Mouse (Mus musculus): ENCODE data around the gene Tmem202.

DNA sequence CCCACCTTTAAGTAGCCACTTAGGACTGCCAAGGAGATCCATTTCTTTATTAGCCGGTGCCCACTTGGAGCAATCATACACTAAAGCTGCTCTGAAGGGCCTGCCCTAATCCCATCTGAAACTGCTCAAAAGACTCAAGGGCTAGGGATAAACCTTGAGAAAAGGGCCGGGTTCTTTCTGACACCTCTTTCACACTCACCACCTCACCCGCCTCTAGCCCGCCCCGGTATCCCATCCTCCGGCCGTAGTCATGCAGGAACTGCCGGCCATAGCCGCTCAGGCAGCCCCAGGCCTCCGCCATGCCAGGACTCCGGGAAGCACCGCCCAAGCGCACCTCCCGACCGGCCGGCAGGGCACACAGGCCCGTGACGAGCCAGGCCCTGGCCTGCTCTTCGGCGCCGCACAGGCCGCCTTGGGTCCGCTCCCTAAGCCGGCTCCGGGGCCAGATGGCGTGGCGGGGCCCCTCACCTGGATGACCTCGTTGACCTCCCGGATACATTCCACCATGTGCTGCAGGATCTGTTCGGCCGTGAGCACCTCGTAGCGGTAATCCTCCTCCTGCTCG is 54.1 kb downstream of the Tmem202 start:
- no peak for TF ChIP-seq CTCF (IDR thresholded peaks at IDR 0.05; ENCODE audit: control insufficient read depth, insufficient read depth, insufficient read length)
- no peak for TF ChIP-seq CEBPB (IDR thresholded peaks at IDR 0.05; ENCODE audit: low read depth)
- no peak for TF ChIP-seq MAX (IDR thresholded peaks at IDR 0.05)
- no peak for TF ChIP-seq FOSL1 (IDR thresholded peaks at IDR 0.05; ENCODE audit: insufficient read depth, low read length, poor library complexity, severe bottlenecking)
